Mouse (Mus musculus): ENCODE data around the gene Bcor. TPM values are rescaled to one million over a fixed set of nuclear protein-coding genes. Genes with fewer than 3 reads are reported as not detected.

The Bcor gene
- polyA plus RNA-seq, 1 experiment from 2014 or later, result 18.1 TPM

- ATAC-seq (ENCODE audit: low FRiP score), result peak; percentile 37
- H3K4me2 ChIP-seq, result peak overlapping the region; percentile 67
- peaks cover 39% of the 10 kb centered on the region for H3K4me1 ChIP-seq (replicated peaks)
- peaks cover 97% of the 10 kb centered on the region for H3K27me3 ChIP-seq
- no peaks in the 10 kb centered on the region for H3K36me3 ChIP-seq
- peak overlapping the region; percentile 63 for H3K4me3 ChIP-seq
- no peaks in the 10 kb centered on the region for H3K9me3 ChIP-seq
- peak overlapping the region; percentile 84 for H3K9ac ChIP-seq
- H3K27ac ChIP-seq, result peak overlapping the region; percentile 94
- WGBS, result 3% methylated on average over 52 of the region's 97 CpGs
Observed at GRCm38 (mm10) chrX:12080095-12080903, 79.9 kb downstream of the Bcor start.

- Histone ChIP-seq H3K27ac (peak overlapping the region; percentile 94), H3K36me3 (no peaks in the 10 kb centered on the region), H3K4me1 (replicated peaks) (peaks cover 39% of the 10 kb centered on the region), H3K4me3 (peak overlapping the region; percentile 63), H3K9me3 (no peaks in the 10 kb centered on the region), H3K4me2 (peak overlapping the region; percentile 67), H3K9ac (peak overlapping the region; percentile 84), H3K27me3 (peaks cover 97% of the 10 kb centered on the region)
- WGBS, result 1% methylated on average over 64 of the region's 79 CpGs
- ATAC-seq (ENCODE audit: low FRiP score), result peak; percentile 36; the same call in 1 of the 2 replicates
Observed at GRCm38 (mm10) chrX:12079309-12080094, 80.7 kb downstream of the Bcor start.

GRCm38 (mm10) chrX:12079059-12079308, 81.2 kb downstream of the Bcor start:
- Histone ChIP-seq H3K4me3 (peak overlapping the region; percentile 63), H3K27me3 (peaks cover 97% of the 10 kb centered on the region), H3K27ac (peak overlapping the region; percentile 94), H3K36me3 (no peaks in the 10 kb centered on the region), H3K9ac (peak overlapping the region; percentile 84), H3K9me3 (no peaks in the 10 kb centered on the region), H3K4me1 (replicated peaks) (peaks cover 43% of the 10 kb centered on the region), H3K4me2 (peak overlapping the region; percentile 67)
- no peak for ATAC-seq (ENCODE audit: low FRiP score)
- WGBS, result 4% methylated on average over 26 of the region's 27 CpGs

- no peaks in the 10 kb centered on the region for H3K36me3 ChIP-seq
- peaks cover 97% of the 10 kb centered on the region for H3K27me3 ChIP-seq
- peaks cover 44% of the 10 kb centered on the region for H3K4me1 ChIP-seq (replicated peaks)
- H3K4me2 ChIP-seq, result peak overlapping the region; percentile 67
- ATAC-seq (ENCODE audit: low FRiP score), result no peak
- WGBS, result 1% methylated on average over 71 of the region's 73 CpGs
- peak overlapping the region; percentile 84 for H3K9ac ChIP-seq
- peak overlapping the region; percentile 94 for H3K27ac ChIP-seq
- H3K9me3 ChIP-seq, result no peaks in the 10 kb centered on the region
- H3K4me3 ChIP-seq, result peak overlapping the region; percentile 63
Observed at GRCm38 (mm10) chrX:12078195-12079058, 81.7 kb downstream of the Bcor start.

- Histone ChIP-seq H3K4me2 (peak overlapping the region; percentile 67), H3K36me3 (no peaks in the 10 kb centered on the region), H3K4me3 (peak overlapping the region; percentile 63), H3K4me1 (replicated peaks) (peaks cover 44% of the 10 kb centered on the region), H3K27me3 (peaks cover 97% of the 10 kb centered on the region), H3K9ac (peak overlapping the region; percentile 84), H3K27ac (peak overlapping the region; percentile 94), H3K9me3 (no peaks in the 10 kb centered on the region)
- 3% methylated on average over 22 of the region's 22 CpGs for WGBS
- ATAC-seq (ENCODE audit: low FRiP score), result peak; percentile 0; the same call in 1 of the 2 replicates
Observed at GRCm38 (mm10) chrX:12077601-12077980, 82.6 kb downstream of the Bcor start.

- Histone ChIP-seq H3K9ac (peak overlapping the region; percentile 84), H3K36me3 (no peaks in the 10 kb centered on the region), H3K27me3 (peaks cover 97% of the 10 kb centered on the region), H3K9me3 (no peaks in the 10 kb centered on the region), H3K4me1 (replicated peaks) (peaks cover 49% of the 10 kb centered on the region), H3K4me3 (peak overlapping the region; percentile 63), H3K4me2 (peak overlapping the region; percentile 67), H3K27ac (peak overlapping the region; percentile 94)
- peak; percentile 36 for ATAC-seq (ENCODE audit: low FRiP score)
- WGBS, result 2% methylated on average over 50 of the region's 58 CpGs
Observed at GRCm38 (mm10) chrX:12076763-12077600, 83.2 kb downstream of the Bcor start.

GRCm38 (mm10) chrX:12072721-12073120, 87.4 kb downstream of the Bcor start:
- Histone ChIP-seq H3K4me2 (0 out of 2 replicates have a peak overlapping the region, but pooled peaks have one; percentile 1), H3K36me3 (no peaks in the 10 kb centered on the region), H3K27me3 (peaks cover 95% of the 10 kb centered on the region), H3K4me1 (replicated peaks) (peaks cover 81% of the 10 kb centered on the region), H3K9ac (no peak overlapping the region), H3K9me3 (no peaks in the 10 kb centered on the region), H3K27ac (no peak overlapping the region), H3K4me3 (no peak overlapping the region)
- WGBS, result 28% methylated on average over 6 of the region's 6 CpGs
- ATAC-seq (ENCODE audit: low FRiP score), result no peak

GRCm38 (mm10) chrX:12068978-12069724, 91.0 kb downstream of the Bcor start:
- Histone ChIP-seq H3K4me2 (peak overlapping the region; percentile 42), H3K36me3 (no peaks in the 10 kb centered on the region), H3K9me3 (no peaks in the 10 kb centered on the region), H3K27ac (peak overlapping the region; percentile 71), H3K4me1 (replicated peaks) (peaks cover 98% of the 10 kb centered on the region), H3K27me3 (peaks cover 94% of the 10 kb centered on the region), H3K4me3 (no peak overlapping the region), H3K9ac (0 out of 2 replicates have a peak overlapping the region, but pooled peaks have one; percentile 39)
- ATAC-seq (ENCODE audit: low FRiP score), result peak; percentile 70
- WGBS, result 3% methylated on average over 26 of the region's 26 CpGs

- H3K27ac ChIP-seq, result peak overlapping the region; percentile 71
- no peaks in the 10 kb centered on the region for H3K9me3 ChIP-seq
- peak overlapping the region; percentile 42; the same call in 1 of the 2 replicates for H3K4me2 ChIP-seq
- H3K36me3 ChIP-seq, result no peaks in the 10 kb centered on the region
- 0 out of 2 replicates have a peak overlapping the region, but pooled peaks have one; percentile 24 for H3K9ac ChIP-seq
- H3K4me3 ChIP-seq, result no peak overlapping the region
- peaks cover 94% of the 10 kb centered on the region for H3K27me3 ChIP-seq
- no peak for ATAC-seq (ENCODE audit: low FRiP score)
- 7% methylated on average over 18 of the region's 18 CpGs for WGBS
- H3K4me1 ChIP-seq (replicated peaks), result peaks cover 98% of the 10 kb centered on the region
Observed at GRCm38 (mm10) chrX:12067851-12068510, 92.2 kb downstream of the Bcor start.

GRCm38 (mm10) chrX:12067031-12067430, 93.1 kb downstream of the Bcor start:
- ATAC-seq (ENCODE audit: low FRiP score), result no peak
- Histone ChIP-seq H3K27me3 (peaks cover 88% of the 10 kb centered on the region), H3K36me3 (no peaks in the 10 kb centered on the region), H3K9me3 (no peaks in the 10 kb centered on the region), H3K9ac (peak overlapping the region; percentile 58; the same call in 1 of the 2 replicates), H3K4me2 (peak overlapping the region; percentile 36), H3K27ac (no peak overlapping the region), H3K4me1 (replicated peaks) (peaks cover 98% of the 10 kb centered on the region), H3K4me3 (no peak overlapping the region)
- WGBS, result 13% methylated on average over 6 of the region's 6 CpGs

Data from hindbrain, embryonic 13.5 days (tissue).